In genomic region chr14:16260541-16260940, GRCm38 (mm10) we compare ENCODE assay signal across 18 mouse cellular contexts. TPM values are rescaled to one million over a fixed set of nuclear protein-coding genes. Genes with fewer than 3 reads are reported as not detected.
DNase-seq lines count a peak whose midpoint lies in the region; ATAC-seq lines count a peak whose summit lies in the region.
"Had no signal": no experiment of that assay in that cellular context is flagged by ENCODE, and none has a peak within 500 bp of the region (broad histone marks: within the 10 kb centered on the region; RNA-seq: fewer than 3 reads in every experiment).

No protein-coding gene starts in this region.

- no peak overlapping the region for H3K4me2 ChIP-seq in hindbrain, embryonic 16.5 days (ENCODE audit: low read length)
- H3K4me2 ChIP-seq: hindbrain, embryonic 15.5 days; liver, embryonic 12.5 days; lung, embryonic 15.5 days; neural tube, embryonic 13.5 days had no signal

- H3K27me3 ChIP-seq in hindbrain, embryonic 16.5 days (replicated peaks; ENCODE audit: control insufficient read depth, insufficient read depth, low read length): no peaks in the 10 kb centered on the region
- H3K27me3 ChIP-seq in hindbrain, embryonic 10.5 days (ENCODE audit: insufficient read depth, poor library complexity, severe bottlenecking): no peaks in the 10 kb centered on the region
- H3K27me3 ChIP-seq: hindbrain, embryonic 15.5 days; liver, embryonic 12.5 days; lung, embryonic 15.5 days; megakaryocyte, embryonic 14.5 days; neural tube, embryonic 13.5 days had no signal

- H3K9me3 ChIP-seq in hindbrain, embryonic 16.5 days (ENCODE audit: control insufficient read depth, low read length): no peaks in the 10 kb centered on the region
- no peaks in the 10 kb centered on the region for H3K9me3 ChIP-seq in hindbrain, embryonic 10.5 days
- H3K9me3 ChIP-seq: forebrain, embryonic 10.5 days; hindbrain, embryonic 15.5 days; limb, embryonic 10.5 days; liver, embryonic 12.5 days; lung, embryonic 15.5 days; megakaryocyte, embryonic 14.5 days; neural tube, embryonic 13.5 days had no signal

- peaks cover 4% of the 10 kb centered on the region; the same call in 1 of the 2 replicates for H3K36me3 ChIP-seq in hindbrain, embryonic 16.5 days (ENCODE audit: control insufficient read depth, insufficient read depth, low read length)
- no peaks in the 10 kb centered on the region for H3K36me3 ChIP-seq in hindbrain, embryonic 10.5 days

- H3K9ac ChIP-seq in hindbrain, embryonic 16.5 days (ENCODE audit: low read depth, low read length): no peak overlapping the region
- H3K9ac ChIP-seq: hindbrain, embryonic 15.5 days; liver, embryonic 12.5 days; lung, embryonic 15.5 days; neural tube, embryonic 13.5 days had no signal

- no peak overlapping the region for H3K27ac ChIP-seq in hindbrain, embryonic 16.5 days (ENCODE audit: low read depth, low read length)
- no peak overlapping the region for H3K27ac ChIP-seq in hindbrain, embryonic 10.5 days
- H3K27ac ChIP-seq: forebrain, embryonic 10.5 days; hindbrain, embryonic 15.5 days; limb, embryonic 10.5 days; liver, embryonic 12.5 days; lung, embryonic 15.5 days; neural tube, embryonic 13.5 days had no signal

- H3K4me3 ChIP-seq in hindbrain, embryonic 16.5 days (ENCODE audit: low read length): no peak overlapping the region
- no peak overlapping the region for H3K4me3 ChIP-seq in hindbrain, embryonic 10.5 days
- H3K4me3 ChIP-seq: forebrain, embryonic 10.5 days; hindbrain, embryonic 15.5 days; limb, embryonic 10.5 days; liver, embryonic 12.5 days; lung, embryonic 15.5 days; megakaryocyte, embryonic 14.5 days; neural tube, embryonic 13.5 days had no signal

- ATAC-seq in hindbrain, embryonic 16.5 days: 0 out of 2 replicates have a peak, but pooled peaks have one; percentile 75
- no peak for ATAC-seq in megakaryocyte progenitor cell, adult 5-6 weeks (replicated peaks; ENCODE audit: poor library complexity)
- ATAC-seq: liver, embryonic 12.5 days had no signal

- DNase-seq in hindbrain, embryonic 10.5 days (ENCODE audit: low spot score): no peak
- DNase-seq in right cerebral cortex, postnatal 10 days (ENCODE audit: low spot score in 2 of 2): peak; percentile 51 to 65
- DNase-seq in right cerebral cortex, adult 18-20 months: no peak
- DNase-seq in cerebellum, adult 9-11 months: peak; percentile 84
- no peak for DNase-seq in heart, adult 18-20 months
- DNase-seq: B cell, adult 2 months; heart, postnatal 10 days; kidney, adult 8-10 months; thymus, postnatal 36 days had no signal

- WGBS in hindbrain, embryonic 16.5 days: 66% methylated on average over 6 of the region's 6 CpGs
- WGBS in hindbrain, embryonic 10.5 days: 84% methylated on average over 6 of the region's 6 CpGs

- no peaks in the 10 kb centered on the region for H3K4me1 ChIP-seq in hindbrain, embryonic 16.5 days (ENCODE audit: control insufficient read depth, insufficient read depth, low read depth, low read length)
- no peaks in the 10 kb centered on the region for H3K4me1 ChIP-seq in hindbrain, embryonic 10.5 days (replicated peaks)
- H3K4me1 ChIP-seq: forebrain, embryonic 10.5 days; hindbrain, embryonic 15.5 days; limb, embryonic 10.5 days; lung, embryonic 15.5 days; neural tube, embryonic 13.5 days had no signal

RNA-seq across cellular contexts. Expression of gene Oxsm, which starts 10.9 kb away (rescaled TPM):
- polyA plus RNA-seq in hindbrain, embryonic 16.5 days (2015; fragmentation: Nextera tagmentation; extraction: Ambion mirVana): 1.8 and 2.9 TPM in 2 replicates
- polyA plus RNA-seq in hindbrain, embryonic 10.5 days (2016; fragmentation: Nextera tagmentation; extraction: Ambion mirVana): 1.6 and 2.0 TPM in 2 replicates
- total RNA-seq in megakaryocyte progenitor cell, adult 5-6 weeks (2015): 13.8 and 14.1 TPM in 2 replicates
- 7.7 and 7.8 TPM in 2 replicates for total RNA-seq in megakaryocyte progenitor cell, adult 5-6 weeks (2017)
- total RNA-seq in heart, adult 18-20 months (2021): 10 to 100 TPM; 21.5 to 24.8 TPM

RNA-seq across cellular contexts. Expression of gene Ngly1, which starts 11.5 kb away (rescaled TPM):
- 27.4 and 30.1 TPM in 2 replicates for polyA plus RNA-seq in hindbrain, embryonic 16.5 days (2015; fragmentation: Nextera tagmentation; extraction: Ambion mirVana)
- 14.9 and 15.6 TPM in 2 replicates for polyA plus RNA-seq in hindbrain, embryonic 10.5 days (2016; fragmentation: Nextera tagmentation; extraction: Ambion mirVana)
- total RNA-seq in megakaryocyte progenitor cell, adult 5-6 weeks (2015): 37.4 and 38.0 TPM in 2 replicates
- total RNA-seq in megakaryocyte progenitor cell, adult 5-6 weeks (2017): 27.2 and 31.9 TPM in 2 replicates
- 10 to 100 TPM; 30.8 to 34.5 TPM for total RNA-seq in heart, adult 18-20 months (2021)

Comparison
In these comparisons a context has a peak if more than half of its experiments do, and no peak if none do; other contexts are left out.
1. DNase-seq: peak in right cerebral cortex, postnatal 10 days (2 of 2) and cerebellum, adult 9-11 months (single experiment); none in hindbrain, embryonic 10.5 days (single experiment), right cerebral cortex, adult 18-20 months (single experiment) and heart, adult 18-20 months (0 of 2).